Mouse (Mus musculus) spleen, adult 2 months (tissue): ENCODE measurements around the gene Rspry1. TPM values are rescaled to one million over a fixed set of nuclear protein-coding genes. Genes with fewer than 3 reads are reported as not detected.

Experiments used
- DNase-seq, 2 experiments: peaks; one replicate each; pipeline versions ENCODE4 v3.0.0 to v3.0.0-alpha.2; 2012 to 2021; ENCODE audit warnings: low spot score in 2 of 2, low read depth in 1 of 2
- H3K27ac ChIP-seq: fragments of 200-500 bp; 2 replicates; pipeline ENCODE4 v1.5.1; 2012; ENCODE audit warnings: low read length, inconsistent platforms; ENCODE audit not compliant: insufficient read depth
- H3K27me3 ChIP-seq: fragments of 200-500 bp; 2 replicates; pipeline ENCODE4 v1.6.1; 2012; ENCODE audit warnings: mild to moderate bottlenecking, moderate library complexity, low read length, inconsistent platforms; ENCODE audit not compliant: control insufficient read depth, insufficient read depth
- H3K36me3 ChIP-seq: fragments of 200-500 bp; 2 replicates; pipeline ENCODE4 v1.6.1; 2012; ENCODE audit warnings: mild to moderate bottlenecking, low read length, inconsistent platforms; ENCODE audit not compliant: control insufficient read depth, insufficient read depth
- H3K4me1 ChIP-seq: fragments of 200-500 bp; 2 replicates; pipeline ENCODE4 v1.6.1; 2011; ENCODE audit warnings: inconsistent platforms; ENCODE audit not compliant: control insufficient read depth, insufficient read depth, insufficient read length
- H3K4me3 ChIP-seq: fragments of 200-500 bp; 2 replicates; pipeline ENCODE4 v1.5.1; 2011; ENCODE audit warnings: mild to moderate bottlenecking, inconsistent platforms; ENCODE audit not compliant: insufficient read depth, insufficient read length; ENCODE audit errors: extremely low read depth
- CTCF ChIP-seq: fragments of 200-500 bp; IDR thresholded peaks from 2 replicates; pipeline ENCODE4 v1.5.1; 2011; ENCODE audit warnings: mild to moderate bottlenecking, inconsistent platforms; ENCODE audit not compliant: insufficient read depth, insufficient read length, insufficient replicate concordance; ENCODE audit errors: extremely low read depth
- POLR2A ChIP-seq: fragments of 200-500 bp; IDR thresholded peaks from 2 replicates; pipeline ENCODE4 v1.6.1; 2011; ENCODE audit warnings: low read depth, low read length, inconsistent platforms
- WGBS: fragments of 180-500 bp; shearing (Covaris S2); methylation state at CpG from one replicate; pipeline ENCODE4 v1.1.7; 2018; 5-methylcytosine and 5-hydroxymethylcytosine counted together
- polyA plus RNA-seq: library from polyadenylated mRNA; depleted of rRNA; stranded (reverse); fragments of >200 nt; gene quantifications from 2 replicates; pipeline ENCODE4 v1.2.3, GENCODE M21; 2012

Rspry1 gene
- polyA plus RNA-seq, 1 experiment: 5.1 TPM

GRCm38 (mm10) chr8:94660418-94660817 lies 58.7 kb downstream of the Rspry1 start:
- no peak for DNase-seq
- Histone ChIP-seq H3K27me3 (no peaks in the 10 kb centered on the region), H3K27ac (no peak overlapping the region), H3K4me3 (no peak overlapping the region), H3K4me1 (no peaks in the 10 kb centered on the region), H3K36me3 (peaks cover 5% of the 10 kb centered on the region)
- no peak for TF ChIP-seq POLR2A
- no peak for TF ChIP-seq CTCF
- WGBS: 96% methylated on average over 4 of the region's 4 CpGs

GRCm38 (mm10) chr8:94664722-94665121 lies 63.0 kb downstream of the Rspry1 start:
- peaks cover 3% of the 10 kb centered on the region; the same call in 1 of the 2 replicates for H3K36me3 ChIP-seq
- no peak for DNase-seq
- TF ChIP-seq CTCF: no peak
- TF ChIP-seq POLR2A: no peak
- no peak overlapping the region for H3K27ac ChIP-seq
- no peaks in the 10 kb centered on the region for H3K27me3 ChIP-seq
- H3K4me1 ChIP-seq: no peaks in the 10 kb centered on the region; the same call in none of the 2 replicates
- H3K4me3 ChIP-seq: no peak overlapping the region
- WGBS: 88% methylated on average over 2 of the region's 2 CpGs

- Histone ChIP-seq H3K4me3 (peak within 1 kb of the TSS; percentile 78), H3K4me1 (no peaks in the 10 kb centered on the region; the same call in none of the 2 replicates), H3K27me3 (no peaks in the 10 kb centered on the region), H3K27ac (peak within 1 kb of the TSS; percentile 69), H3K36me3 (peaks cover 6% of the 10 kb centered on the region; the same call in 1 of the 2 replicates)
- WGBS: under 1% methylated on average over 73 of the region's 74 CpGs
- DNase-seq: peak; percentile 83 to 93
- TF ChIP-seq CTCF: no peak
- TF ChIP-seq POLR2A: peak; percentile 38
Measured at GRCm38 (mm10) chr8:94666456-94667308, 64.9 kb downstream of the Rspry1 start, which contains the start of gene Arl2bp. Gene Arl2bp (plus strand): TSS chr8:94666600.

- no peak overlapping the region for H3K27ac ChIP-seq
- TF ChIP-seq CTCF (no peak), POLR2A (no peak)
- peaks cover 23% of the 10 kb centered on the region for H3K36me3 ChIP-seq
- WGBS: 52% methylated on average over 5 of the region's 5 CpGs
- no peak for DNase-seq
- H3K4me3 ChIP-seq: no peak overlapping the region
- H3K27me3 ChIP-seq: no peaks in the 10 kb centered on the region
- H3K4me1 ChIP-seq: no peaks in the 10 kb centered on the region
Measured at GRCm38 (mm10) chr8:94674384-94674783, 72.6 kb downstream of the Rspry1 start.

- TF ChIP-seq POLR2A (no peak), CTCF (no peak)
- DNase-seq: no peak
- Histone ChIP-seq H3K27ac (no peak overlapping the region), H3K27me3 (no peaks in the 10 kb centered on the region), H3K36me3 (peaks cover 23% of the 10 kb centered on the region), H3K4me3 (no peak overlapping the region), H3K4me1 (no peaks in the 10 kb centered on the region)
- WGBS: 96% methylated on average over 6 of the region's 6 CpGs
Measured at GRCm38 (mm10) chr8:94675923-94676322, 74.2 kb downstream of the Rspry1 start.

GRCm38 (mm10) chr8:94678582-94678981 lies 76.8 kb downstream of the Rspry1 start:
- no peak for DNase-seq
- H3K27me3 ChIP-seq: no peaks in the 10 kb centered on the region
- no peaks in the 10 kb centered on the region for H3K4me1 ChIP-seq
- WGBS: 70% methylated on average over 9 of the region's 9 CpGs
- H3K4me3 ChIP-seq: no peak overlapping the region
- no peak overlapping the region for H3K27ac ChIP-seq
- TF ChIP-seq POLR2A (no peak), CTCF (no peak)
- peaks cover 3% of the 10 kb centered on the region for H3K36me3 ChIP-seq

- no peak for DNase-seq
- 88% methylated on average over 3 of the region's 3 CpGs for WGBS
- no peak for TF ChIP-seq POLR2A
- TF ChIP-seq CTCF: no peak
- Histone ChIP-seq H3K4me3 (no peak overlapping the region), H3K27me3 (no peaks in the 10 kb centered on the region), H3K36me3 (no peaks in the 10 kb centered on the region), H3K27ac (no peak overlapping the region), H3K4me1 (no peaks in the 10 kb centered on the region)
Measured at GRCm38 (mm10) chr8:94680414-94680813, 78.7 kb downstream of the Rspry1 start.
